ENCODE assay signal across 8 mouse cellular contexts in the genomic region with DNA sequence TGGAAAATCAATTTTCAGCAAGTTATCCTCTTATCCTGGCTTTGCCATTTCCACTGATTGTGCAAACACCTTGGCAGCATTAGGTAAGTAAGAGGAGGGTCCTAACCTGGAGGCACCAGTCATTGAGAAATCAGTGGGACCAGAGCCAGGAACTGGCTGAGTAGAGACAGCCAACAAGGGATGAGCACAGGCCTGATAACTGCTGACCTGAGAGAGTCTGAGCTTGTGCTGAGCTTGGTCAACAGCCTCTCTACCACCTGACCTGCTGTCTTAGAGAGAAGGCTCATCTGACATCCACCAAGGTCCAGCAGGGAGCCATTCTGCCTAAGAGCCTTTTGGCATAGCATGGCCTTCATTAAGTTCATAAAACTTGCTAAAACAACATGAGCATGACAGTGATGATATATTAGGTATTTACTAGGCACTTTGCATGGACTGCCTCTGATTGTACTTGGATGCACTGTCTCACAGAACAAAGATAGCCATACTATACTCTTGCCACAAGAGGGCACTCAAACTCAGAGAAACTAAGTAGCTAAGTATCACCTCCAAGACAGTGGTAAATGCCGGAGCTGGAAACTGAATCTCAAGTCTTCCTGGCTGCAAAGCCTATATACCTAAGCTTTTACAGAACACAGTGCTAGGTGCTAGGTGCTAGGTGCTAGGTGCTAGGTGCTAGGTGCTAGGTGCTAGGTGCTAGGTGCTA. TPM values are rescaled to one million over a fixed set of nuclear protein-coding genes. Genes with fewer than 3 reads are reported as not detected.
DNase-seq lines count a peak whose midpoint lies in the region; ATAC-seq lines count a peak whose summit lies in the region.

No protein-coding gene starts in this region.

- no peaks in the 10 kb centered on the region for H3K27me3 ChIP-seq in hindbrain, embryonic 11.5 days (ENCODE audit: control insufficient read depth, insufficient read depth, low read length)
- no peaks in the 10 kb centered on the region for H3K27me3 ChIP-seq in midbrain, embryonic 15.5 days (replicated peaks)

- no peak overlapping the region for H3K4me3 ChIP-seq in hindbrain, embryonic 11.5 days (ENCODE audit: low read depth, low read length)
- H3K4me3 ChIP-seq in midbrain, embryonic 15.5 days = no peak overlapping the region

- no peak overlapping the region for H3K9ac ChIP-seq in hindbrain, embryonic 11.5 days (ENCODE audit: low read depth, low read length)
- no peak overlapping the region for H3K9ac ChIP-seq in midbrain, embryonic 15.5 days

- peak; percentile 91 for ATAC-seq in common myeloid progenitor, adult 5-6 weeks (replicated peaks; ENCODE audit: low read depth, poor library complexity, severe bottlenecking)
- peak; percentile 73; the same call in 1 of the 2 replicates for ATAC-seq in hindbrain, embryonic 11.5 days (ENCODE audit: low FRiP score)
- ATAC-seq in midbrain, embryonic 15.5 days (replicated peaks) = peak; percentile 91

- H3K4me2 ChIP-seq in hindbrain, embryonic 11.5 days (replicated peaks; ENCODE audit: low read depth, low read length) = no peak overlapping the region
- no peak overlapping the region for H3K4me2 ChIP-seq in midbrain, embryonic 15.5 days

- no peak overlapping the region for H3K27ac ChIP-seq in hindbrain, embryonic 11.5 days (ENCODE audit: low read depth, low read length)
- H3K27ac ChIP-seq in midbrain, embryonic 15.5 days = no peak overlapping the region

- H3K9me3 ChIP-seq in hindbrain, embryonic 11.5 days (ENCODE audit: control insufficient read depth, low read length) = no peaks in the 10 kb centered on the region
- H3K9me3 ChIP-seq in midbrain, embryonic 15.5 days = no peaks in the 10 kb centered on the region

- peak; percentile 63 for DNase-seq in gastrocnemius, adult 18-20 months (ENCODE audit: low spot score)
- DNase-seq in gastrocnemius, postnatal 25 days = no peak
- DNase-seq in ES-CJ7 (ENCODE audit: low read depth, low spot score) = peak; percentile 74
- peak; percentile 78 for DNase-seq in hindbrain, embryonic 11.5 days (ENCODE audit: low spot score)
- DNase-seq in layer of hippocampus, postnatal 10 days (ENCODE audit: low spot score in 2 of 2) = peak; percentile 21 to 43
- DNase-seq in frontal cortex, postnatal 14 days (ENCODE audit: low spot score in 2 of 2) = no peak

- 9% methylated on average over 1 of the region's 1 CpGs for WGBS in hindbrain, embryonic 11.5 days
- WGBS in midbrain, embryonic 15.5 days = 10% methylated on average over 1 of the region's 1 CpGs

- no peaks in the 10 kb centered on the region for H3K4me1 ChIP-seq in hindbrain, embryonic 11.5 days (replicated peaks; ENCODE audit: control insufficient read depth, insufficient read depth, low read length)
- H3K4me1 ChIP-seq in midbrain, embryonic 15.5 days = no peaks in the 10 kb centered on the region

- H3K36me3 ChIP-seq in hindbrain, embryonic 11.5 days (ENCODE audit: control insufficient read depth, insufficient read depth, low read length) = no peaks in the 10 kb centered on the region
- H3K36me3 ChIP-seq in midbrain, embryonic 15.5 days (replicated peaks) = no peaks in the 10 kb centered on the region

RNA-seq across cellular contexts. Expression of a gene that starts 49.5 kb away (rescaled TPM):
- 10 to 100 TPM; 59.0 to 63.7 TPM for total RNA-seq in gastrocnemius, adult 18-20 months (2021)
- 10 to 100 TPM; 43.0 to 50.5 TPM for total RNA-seq in gastrocnemius, postnatal 25 days (2021)
- total RNA-seq in common myeloid progenitor, adult 5-6 weeks (2017) = not detected in 2 replicates
- polyA plus RNA-seq in hindbrain, embryonic 11.5 days (2014; fragmentation: Nextera tagmentation; extraction: Ambion mirVana) = 22.1 and 25.1 TPM in 2 replicates
- 10 to 100 TPM in 1 of 2 experiments, 1 to 10 TPM in 1; 7.8 to 10.5 TPM for total RNA-seq in layer of hippocampus, postnatal 10 days (2021)
- polyA plus RNA-seq in midbrain, embryonic 15.5 days (2015; fragmentation: Nextera tagmentation; extraction: Ambion mirVana) = 12.0 and 12.6 TPM in 2 replicates

Comparison
In these comparisons a context has a peak if more than half of its experiments do, and no peak if none do; other contexts are left out.
1. DNase-seq: peak in gastrocnemius, adult 18-20 months (single experiment), ES-CJ7 (single experiment), hindbrain, embryonic 11.5 days (single experiment) and layer of hippocampus, postnatal 10 days (2 of 2); none in gastrocnemius, postnatal 25 days (single experiment) and frontal cortex, postnatal 14 days (0 of 2).
2. Peak in every context shown above with its lines, with median percentiles within 50 percentile points of each other: ATAC-seq.